Comparison of ENCODE assay signal across 8 mouse cellular contexts in the genomic region with DNA sequence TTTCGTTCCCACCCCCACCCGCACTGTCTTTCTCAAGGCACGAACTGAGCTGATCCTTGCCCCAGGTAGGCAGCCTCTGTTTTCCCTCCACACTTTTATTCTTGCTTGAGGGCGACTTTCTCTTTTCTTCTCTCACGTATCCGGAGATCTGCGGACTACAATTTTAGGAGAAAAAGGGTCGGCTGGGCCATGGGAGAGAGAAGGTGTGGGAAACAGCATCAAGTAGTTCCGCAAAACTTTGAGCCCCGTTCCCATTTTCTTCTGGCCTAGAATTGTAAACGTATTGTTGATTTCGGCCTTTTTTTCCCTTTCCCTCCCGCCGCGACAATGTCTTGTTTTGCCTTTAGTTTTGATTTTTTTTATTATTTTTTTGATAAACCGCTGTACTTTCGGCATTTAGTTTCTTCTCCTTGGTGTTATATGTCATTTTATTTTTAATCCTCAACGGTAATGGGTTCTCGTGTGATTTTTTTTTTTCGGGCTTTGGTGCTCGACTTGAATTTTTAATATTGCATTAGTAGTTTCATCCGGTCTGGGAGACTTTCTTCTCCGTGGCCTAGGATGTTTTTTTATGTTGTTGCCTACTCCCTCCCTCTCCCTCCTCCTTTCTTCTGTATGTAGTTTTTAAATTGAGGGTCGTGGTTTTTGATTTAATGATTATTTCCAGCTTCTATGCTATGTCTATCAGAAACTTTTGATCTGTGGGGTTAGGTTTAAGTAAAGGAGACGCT. TPM values are rescaled to one million over a fixed set of nuclear protein-coding genes. Genes with fewer than 3 reads are reported as not detected.
DNase-seq lines count a peak whose midpoint lies in the region; ATAC-seq and TF ChIP-seq lines count a peak whose summit lies in the region.

No protein-coding gene starts in this region.

- H3K79me3 ChIP-seq in C2C12 (ENCODE audit: low read depth) = peaks cover 50% of the 10 kb centered on the region

- H3ac ChIP-seq in C2C12 (ENCODE audit: control insufficient read depth, insufficient read length, low read depth) = peak overlapping the region; percentile 60

- no peak for ATAC-seq in hindbrain, embryonic 12.5 days (ENCODE audit: low FRiP score)
- no peak for ATAC-seq in midbrain, embryonic 11.5 days (ENCODE audit: low FRiP score)

- H3K9me3 ChIP-seq in hindbrain, embryonic 12.5 days (replicated peaks) = no peaks in the 10 kb centered on the region
- no peaks in the 10 kb centered on the region for H3K9me3 ChIP-seq in midbrain, embryonic 11.5 days (ENCODE audit: control insufficient read depth, low read length)

- peak overlapping the region; percentile 93 for H3K9ac ChIP-seq in hindbrain, embryonic 12.5 days
- H3K9ac ChIP-seq in midbrain, embryonic 11.5 days (ENCODE audit: low read length) = peak overlapping the region; percentile 73

- H3K27me3 ChIP-seq in C2C12 (ENCODE audit: control insufficient read depth, insufficient read depth, insufficient read length) = no peaks in the 10 kb centered on the region
- no peaks in the 10 kb centered on the region for H3K27me3 ChIP-seq in hindbrain, embryonic 12.5 days
- no peaks in the 10 kb centered on the region for H3K27me3 ChIP-seq in midbrain, embryonic 11.5 days (ENCODE audit: control insufficient read depth, insufficient read depth, low read length)

- H3K27ac ChIP-seq in hindbrain, embryonic 12.5 days = peak overlapping the region; percentile 99
- peak overlapping the region; percentile 89 for H3K27ac ChIP-seq in midbrain, embryonic 11.5 days (ENCODE audit: low read depth, low read length)

- H3K36me3 ChIP-seq in C2C12 (ENCODE audit: control insufficient read depth, insufficient read depth) = no peaks in the 10 kb centered on the region
- no peaks in the 10 kb centered on the region for H3K36me3 ChIP-seq in hindbrain, embryonic 12.5 days
- H3K36me3 ChIP-seq in midbrain, embryonic 11.5 days (ENCODE audit: control insufficient read depth, insufficient read depth, low read length) = no peaks in the 10 kb centered on the region

- H3K4me1 ChIP-seq in hindbrain, embryonic 12.5 days = no peaks in the 10 kb centered on the region
- H3K4me1 ChIP-seq in midbrain, embryonic 11.5 days (ENCODE audit: control insufficient read depth, insufficient read depth, low read length) = no peaks in the 10 kb centered on the region

- peak overlapping the region; percentile 43 for H3K4me3 ChIP-seq in C2C12 (ENCODE audit: insufficient read depth, poor library complexity, severe bottlenecking)
- peak overlapping the region; percentile 58 for H3K4me3 ChIP-seq in hindbrain, embryonic 12.5 days
- H3K4me3 ChIP-seq in midbrain, embryonic 11.5 days (ENCODE audit: low read depth, low read length) = peak overlapping the region; percentile 48

- H3K79me2 ChIP-seq in C2C12 (ENCODE audit: control insufficient read depth, insufficient read depth) = peaks cover 56% of the 10 kb centered on the region

- peak; percentile 6 for DNase-seq in gastrocnemius, adult 18-20 months (ENCODE audit: low spot score)
- no peak for DNase-seq in gastrocnemius, postnatal 14 days
- DNase-seq in embryo, embryonic 9.5 days (ENCODE audit: extremely low spot score) = peak; percentile 1
- peak; percentile 82 for DNase-seq in midbrain, embryonic 11.5 days (ENCODE audit: low spot score, missing footprints)
- DNase-seq in adrenal gland, adult 2 months = no peak
- no peak for DNase-seq in gastrocnemius, adult 8-10 months (ENCODE audit: low spot score in 2 of 2)

- H3K4me2 ChIP-seq in hindbrain, embryonic 12.5 days (replicated peaks) = peak overlapping the region; percentile 48
- H3K4me2 ChIP-seq in midbrain, embryonic 11.5 days = peak overlapping the region; percentile 44

- intact Hi-C loops in gastrocnemius, postnatal 14 days (cut with DNase I; ENCODE audit: low total_unique reads) = no loop called here

- no peak for TF ChIP-seq CTCF in C2C12 (IDR thresholded peaks at IDR 0.05; ENCODE audit: control insufficient read depth, insufficient read depth, insufficient read length)

- 16% methylated on average over 25 of the region's 25 CpGs for whole genome bisulfite sequencing in hindbrain, embryonic 12.5 days
- 17% methylated on average over 25 of the region's 25 CpGs for WGBS in midbrain, embryonic 11.5 days

TF ChIP-seq in C2C12, 6 proteins besides CTCF, POLR2A, EP300 and RAD21:
- TF ChIP-seq FOSL1 (IDR thresholded peaks at IDR 0.05; ENCODE audit: insufficient read depth, low read length, poor library complexity, severe bottlenecking) = no peak
- no peak for TF ChIP-seq CEBPB (IDR thresholded peaks at IDR 0.05; ENCODE audit: low read depth)
- no peak for TF ChIP-seq MYOG (IDR thresholded peaks at IDR 0.05; ENCODE audit: control insufficient read depth, extremely low read depth, insufficient read length)
- no peak for TF ChIP-seq MAX (IDR thresholded peaks at IDR 0.05)

RNA-seq across cellular contexts. Expression of a gene that starts 2.1 kb away (rescaled TPM):
- total RNA-seq in gastrocnemius, adult 18-20 months (2021) = 10 to 100 TPM; 44.8 to 52.3 TPM
- total RNA-seq in gastrocnemius, postnatal 14 days (2021) = 10 to 100 TPM; 64.6 to 65.8 TPM
- 8.4 TPM for polyA plus RNA-seq in C2C12 (2012; fragmentation: generic; extraction: Trizol)
- polyA plus RNA-seq in hindbrain, embryonic 12.5 days (2016; fragmentation: Nextera tagmentation; extraction: Ambion mirVana) = 42.3 and 44.7 TPM in 2 replicates
- 61.8 and 65.1 TPM in 2 replicates for polyA plus RNA-seq in midbrain, embryonic 11.5 days (2014; fragmentation: Nextera tagmentation; extraction: Ambion mirVana)
- 10 to 100 TPM; 72.4 to 74.3 TPM for total RNA-seq in adrenal gland, adult 2 months (2021)
- polyA plus RNA-seq in adrenal gland, adult 2 months (2012; rRNA removed) = 1.1 and 1.8 TPM in 2 replicates
- 10 to 100 TPM; 47.1 to 62.3 (median 53.7) TPM for total RNA-seq in gastrocnemius, adult 8-10 months (2022)

Comparison
In these comparisons a context has a peak if more than half of its experiments do, and no peak if none do; other contexts are left out.
1. DNase-seq: peak in gastrocnemius, adult 18-20 months (single experiment), embryo, embryonic 9.5 days (single experiment) and midbrain, embryonic 11.5 days (single experiment); none in gastrocnemius, postnatal 14 days (single experiment), adrenal gland, adult 2 months (single experiment) and gastrocnemius, adult 8-10 months (0 of 2).
2. Peak in every context shown above with its lines, with median percentiles within 50 percentile points of each other: H3K4me3 ChIP-seq.